Mouse (Mus musculus) intestine, postnatal 0 days (tissue): Measurements from ENCODE around the gene Myh9. TPM values are rescaled to one million over a fixed set of nuclear protein-coding genes. Genes with fewer than 3 reads are reported as not detected.

ENCODE experiments used
- ATAC-seq: fragments of 200-750 bp; cut with Nextera tagmentation; 2 replicates; pipeline ENCODE4 v1.8.0; 2017; ENCODE audit warnings: mild to moderate bottlenecking, moderate TSS enrichment, moderate library complexity
- H3K27ac ChIP-seq: fragments of 300-500 bp; sonication (generic); 2 replicates; pipeline ENCODE4 v1.5.1; 2014; ENCODE audit warnings: mild to moderate bottlenecking, low read depth, low read length, moderate library complexity
- H3K27me3 ChIP-seq: fragments of 300-500 bp; sonication (generic); replicated peaks from 2 replicates; pipeline ENCODE4 v1.6.1; 2014; ENCODE audit warnings: low read length, mixed read lengths; ENCODE audit not compliant: control insufficient read depth, insufficient read depth
- H3K36me3 ChIP-seq: fragments of 300-500 bp; sonication (generic); 2 replicates; pipeline ENCODE4 v1.6.1; 2014; ENCODE audit warnings: mild to moderate bottlenecking, moderate library complexity; ENCODE audit not compliant: control insufficient read depth, insufficient read depth
- H3K4me1 ChIP-seq: fragments of 300-500 bp; sonication (generic); replicated peaks from 2 replicates; pipeline ENCODE4 v1.6.1; 2014; ENCODE audit warnings: antibody characterized with exemption, low read length, mixed read lengths; ENCODE audit not compliant: control insufficient read depth, insufficient read depth
- H3K4me2 ChIP-seq: fragments of 300-500 bp; sonication (generic); replicated peaks from 2 replicates; pipeline ENCODE4 v1.6.1; 2014; ENCODE audit warnings: low read depth, mild to moderate bottlenecking, moderate library complexity
- H3K4me3 ChIP-seq: fragments of 300-500 bp; sonication (generic); 2 replicates; pipeline ENCODE4 v1.5.1; 2014; ENCODE audit warnings: low read depth, low read length
- H3K9ac ChIP-seq: fragments of 300-500 bp; sonication (generic); 2 replicates; pipeline ENCODE4 v1.6.1; 2014; ENCODE audit warnings: mild to moderate bottlenecking, low read depth, low read length
- H3K9me3 ChIP-seq: fragments of 300-500 bp; sonication (generic); 2 replicates; pipeline ENCODE4 v1.6.1; 2016; ENCODE audit warnings: mixed run types; ENCODE audit not compliant: control insufficient read depth
- CTCF ChIP-seq: sonication (generic); IDR thresholded peaks from 2 replicates; pipeline ENCODE4 v1.5.1; 2016; ENCODE audit warnings: low read depth, mild to moderate bottlenecking, control low read depth, antibody characterized with exemption, moderate library complexity
- WGBS: fragments of 180-500 bp; shearing (Covaris S2); extraction: QIAGEN DNeasy Blood & Tissue Kit; methylation state at CpG from one replicate; pipeline ENCODE4 v1.1.7; 2014; 5-methylcytosine and 5-hydroxymethylcytosine counted together
- polyA plus RNA-seq: library from polyadenylated mRNA; unstranded; fragments of >200 nt; fragmentation: Nextera tagmentation; extraction: Ambion mirVana; gene quantifications from 2 replicates; pipeline ENCODE4 v1.2.1, GENCODE M21; 2015

Gene Myh9
- polyA plus RNA-seq, 1 experiment from 2014 or later, result 25.7 TPM

DNA sequence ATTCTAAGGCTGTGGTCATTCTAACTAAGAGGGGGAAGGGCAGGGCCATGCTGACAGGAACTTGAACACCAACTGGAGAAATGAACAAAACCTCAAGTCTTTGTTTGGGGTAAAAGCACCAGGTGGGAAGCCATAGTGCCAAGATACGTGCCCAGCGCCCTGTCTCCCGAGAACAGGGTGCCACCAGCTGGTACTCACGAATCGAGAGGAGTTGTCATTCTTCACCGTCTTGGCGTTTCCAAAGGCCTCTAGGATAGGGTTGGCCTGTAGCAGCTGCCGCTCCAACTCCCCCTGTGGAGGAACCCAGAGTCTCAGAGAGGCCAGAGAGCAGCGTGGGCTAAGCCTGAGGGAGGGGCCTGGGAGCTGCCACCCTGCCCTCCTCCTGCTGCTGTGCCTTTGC is 49.9 kb downstream of the Myh9 start:
- Histone ChIP-seq H3K9me3 (no peaks in the 10 kb centered on the region), H3K36me3 (peaks cover 99% of the 10 kb centered on the region), H3K27ac (no peak overlapping the region), H3K4me2 (no peak overlapping the region), H3K9ac (no peak overlapping the region), H3K4me1 (no peaks in the 10 kb centered on the region), H3K4me3 (no peak overlapping the region), H3K27me3 (no peaks in the 10 kb centered on the region)
- TF ChIP-seq CTCF, result no peak
- ATAC-seq, result no peak
- 80% methylated on average over 9 of the region's 9 CpGs for WGBS

DNA sequence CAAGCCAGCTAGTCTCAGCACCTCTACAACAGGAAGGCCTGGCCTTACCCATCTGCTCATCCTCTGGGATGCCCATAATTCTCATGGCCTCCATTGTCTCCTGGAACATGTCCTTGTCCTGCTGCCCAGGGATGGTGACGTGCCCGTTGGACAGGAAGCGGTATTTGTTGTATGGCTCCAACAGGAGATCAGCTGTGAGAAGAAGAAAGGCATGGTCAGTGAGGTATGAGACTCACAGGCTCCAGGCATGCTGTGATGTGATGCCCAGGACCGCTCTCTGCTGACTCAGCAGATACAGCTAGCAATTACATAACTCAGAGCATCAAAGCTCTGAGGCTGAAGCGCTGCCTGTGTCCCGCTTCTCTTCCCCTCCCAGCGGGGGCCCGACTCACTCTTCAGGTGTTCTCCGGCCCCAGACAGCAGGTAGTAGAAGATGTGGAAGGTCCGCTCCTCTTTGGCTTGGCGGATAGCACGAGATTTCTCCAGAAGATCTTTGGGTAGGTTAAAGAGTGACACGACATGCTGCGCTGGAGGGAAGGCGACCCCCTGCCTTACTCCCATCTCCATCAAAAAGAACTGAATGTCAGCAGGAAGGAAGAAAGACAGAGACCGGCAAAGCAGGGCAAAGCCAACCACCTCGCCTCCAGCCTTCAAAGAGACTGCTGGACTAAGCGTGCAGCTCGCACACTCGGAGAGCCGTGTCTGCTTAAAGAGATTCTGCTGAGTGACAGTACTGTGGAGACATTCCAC is 51.1 kb downstream of the Myh9 start:
- H3K9me3 ChIP-seq, result no peaks in the 10 kb centered on the region
- H3K4me1 ChIP-seq, result no peaks in the 10 kb centered on the region
- H3K27ac ChIP-seq, result no peak overlapping the region; the same call in 1 of the 2 replicates
- no peak overlapping the region for H3K9ac ChIP-seq
- no peaks in the 10 kb centered on the region for H3K27me3 ChIP-seq
- no peak overlapping the region for H3K4me2 ChIP-seq
- peaks cover 99% of the 10 kb centered on the region for H3K36me3 ChIP-seq
- no peak for TF ChIP-seq CTCF
- WGBS, result 91% methylated on average over 21 of the region's 21 CpGs
- ATAC-seq, result no peak
- H3K4me3 ChIP-seq, result no peak overlapping the region

DNA sequence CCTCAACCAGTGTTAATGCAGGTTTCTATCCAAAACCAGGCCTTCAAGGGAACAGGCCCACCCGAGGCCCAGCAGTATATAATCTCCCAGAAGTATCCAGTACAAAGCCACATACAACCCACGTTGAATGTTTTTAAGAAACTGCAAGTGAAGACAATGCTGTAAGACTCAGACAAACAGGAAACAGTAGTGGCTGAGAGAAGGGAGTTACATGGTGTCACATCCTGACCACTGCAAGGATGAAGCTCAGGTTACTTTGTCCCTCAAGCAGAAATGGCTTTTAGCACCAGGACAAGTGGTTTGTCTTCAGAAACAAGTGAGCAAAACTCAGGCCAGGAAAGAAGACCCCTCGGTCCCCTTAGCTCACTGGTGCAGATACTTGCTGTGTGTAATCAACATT is 52.8 kb downstream of the Myh9 start:
- Histone ChIP-seq H3K36me3 (peaks cover 100% of the 10 kb centered on the region), H3K9ac (no peak overlapping the region), H3K9me3 (no peaks in the 10 kb centered on the region), H3K27me3 (no peaks in the 10 kb centered on the region), H3K4me2 (no peak overlapping the region), H3K4me3 (no peak overlapping the region), H3K4me1 (no peaks in the 10 kb centered on the region), H3K27ac (no peak overlapping the region)
- 83% methylated on average over 3 of the region's 3 CpGs for WGBS
- ATAC-seq, result no peak
- no peak for TF ChIP-seq CTCF

DNA sequence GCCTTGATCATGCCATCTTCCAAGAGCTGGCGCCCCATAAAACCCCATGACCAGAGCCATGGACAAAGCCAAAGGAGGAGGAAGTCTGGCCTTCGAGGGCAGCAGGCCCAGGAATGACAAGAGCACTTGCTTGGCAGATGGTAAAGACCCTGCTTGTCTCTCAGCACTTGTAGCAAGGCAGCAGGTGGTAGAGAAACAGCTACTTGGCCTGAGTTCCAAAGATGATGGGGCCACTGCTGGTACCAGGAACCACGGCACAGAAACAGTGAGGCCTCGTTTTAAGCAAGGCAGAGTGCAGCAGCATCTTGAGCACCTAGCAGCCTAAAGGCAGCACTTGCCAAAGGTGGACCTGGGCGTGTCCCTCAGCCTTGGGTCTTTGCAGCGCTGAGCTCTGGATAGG is 53.6 kb downstream of the Myh9 start:
- no peaks in the 10 kb centered on the region for H3K9me3 ChIP-seq
- no peaks in the 10 kb centered on the region for H3K27me3 ChIP-seq
- no peaks in the 10 kb centered on the region for H3K4me1 ChIP-seq
- H3K4me2 ChIP-seq, result no peak overlapping the region
- no peak for ATAC-seq
- TF ChIP-seq CTCF, result no peak
- H3K27ac ChIP-seq, result no peak overlapping the region
- no peak overlapping the region for H3K4me3 ChIP-seq
- peaks cover 99% of the 10 kb centered on the region for H3K36me3 ChIP-seq
- 84% methylated on average over 6 of the region's 6 CpGs for WGBS
- H3K9ac ChIP-seq, result no peak overlapping the region

DNA sequence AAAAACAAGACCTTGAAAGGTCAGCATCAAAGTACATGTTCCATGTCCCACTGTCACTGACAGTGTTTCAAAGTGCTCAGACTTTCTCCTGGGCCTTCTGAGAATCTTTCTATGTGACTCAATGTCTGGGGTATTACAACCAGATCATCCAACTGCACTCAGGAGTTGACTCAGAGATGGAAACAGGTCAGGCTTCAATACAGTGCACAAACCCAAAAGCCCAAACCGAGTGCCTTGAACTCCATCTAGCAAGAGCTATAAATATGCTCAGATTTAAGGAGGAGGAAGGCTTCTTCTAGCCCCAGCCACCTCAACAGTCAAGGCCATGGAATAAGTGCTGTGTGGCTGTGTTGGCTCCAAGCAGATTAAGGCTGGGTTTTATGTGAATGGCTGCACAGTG is 56.2 kb downstream of the Myh9 start:
- no peak for ATAC-seq
- Histone ChIP-seq H3K36me3 (peaks cover 99% of the 10 kb centered on the region), H3K9me3 (no peaks in the 10 kb centered on the region), H3K4me1 (no peaks in the 10 kb centered on the region), H3K27me3 (no peaks in the 10 kb centered on the region), H3K4me3 (no peak overlapping the region), H3K27ac (no peak overlapping the region), H3K4me2 (no peak overlapping the region), H3K9ac (no peak overlapping the region)
- 76% methylated on average over 1 of the region's 1 CpGs for WGBS
- no peak for TF ChIP-seq CTCF

DNA sequence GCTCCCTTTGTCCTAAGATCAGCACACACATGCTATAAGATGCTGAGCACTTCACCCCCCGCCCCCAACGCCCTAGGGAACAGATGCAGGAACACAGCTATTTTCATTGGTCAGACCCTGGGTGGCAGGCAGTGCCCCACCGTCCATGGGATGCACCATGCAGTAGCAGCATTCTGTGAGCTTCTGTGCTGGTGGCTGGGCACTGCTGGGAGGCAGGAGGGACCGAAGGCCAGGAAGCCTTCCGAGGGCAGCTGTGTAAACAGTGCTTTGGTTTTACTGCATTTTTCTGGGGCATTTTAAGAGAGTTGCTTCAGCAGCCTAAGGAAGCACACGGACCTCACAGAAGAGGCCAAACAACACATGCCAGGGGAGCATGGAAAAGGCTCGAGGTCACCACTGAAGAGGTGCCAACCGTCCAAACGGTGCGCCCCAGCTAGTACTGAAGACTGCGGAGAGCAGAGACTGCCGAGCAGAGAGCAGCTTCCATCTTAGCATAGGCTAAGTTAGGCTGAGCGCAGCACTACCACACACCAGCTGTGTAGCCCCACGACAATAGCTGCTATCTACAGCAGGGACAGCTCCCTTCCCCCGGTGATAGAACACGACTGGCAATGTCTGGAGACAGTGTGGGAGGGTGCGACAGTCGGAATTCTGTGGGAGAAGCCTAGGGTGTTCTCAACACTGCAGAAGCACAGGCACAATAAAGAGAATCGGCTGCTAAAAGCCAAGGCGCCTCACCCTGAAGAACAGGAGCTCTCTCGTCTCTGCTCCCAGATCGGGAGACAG is 57.7 kb downstream of the Myh9 start:
- 71% methylated on average over 22 of the region's 22 CpGs for WGBS
- H3K4me2 ChIP-seq, result no peak overlapping the region
- no peaks in the 10 kb centered on the region for H3K9me3 ChIP-seq
- H3K4me1 ChIP-seq, result no peaks in the 10 kb centered on the region
- no peak overlapping the region for H3K9ac ChIP-seq
- no peak overlapping the region for H3K27ac ChIP-seq
- no peak overlapping the region for H3K4me3 ChIP-seq
- no peak for ATAC-seq
- no peaks in the 10 kb centered on the region for H3K27me3 ChIP-seq
- H3K36me3 ChIP-seq, result peaks cover 99% of the 10 kb centered on the region
- TF ChIP-seq CTCF, result no peak
